Mouse (Mus musculus) naive thymus-derived CD4-positive, alpha-beta T cell, adult 2 months (primary cell): ENCODE measurements at regions not wholly inside any gene's neighbourhood (a gene's known extent, or its start where the extent isn't known, plus 50 kb on each side); places are given as distances from the start of the nearest gene placed in this dataset.

ENCODE experiments used
- DNase-seq: peaks from one replicate; pipeline ENCODE4 v3.0.0-alpha.2; 2011; ENCODE audit warnings: low read depth

- peak; percentile 65 for DNase-seq
Measured at GRCm38 (mm10) chr15:97501420-97501819, 204.2 kb downstream of the Rpap3 start.

- no peak for DNase-seq
Measured at GRCm38 (mm10) chr15:97499821-97500385, 205.7 kb downstream of the Rpap3 start.

- DNase-seq: no peak
Measured at GRCm38 (mm10) chr15:97499240-97499639, 206.4 kb downstream of the Rpap3 start.

GRCm38 (mm10) chr15:97498375-97498774, 207.2 kb downstream of the Rpap3 start:
- DNase-seq: peak; percentile 83

GRCm38 (mm10) chr15:97496026-97496425, 209.6 kb downstream of the Rpap3 start:
- peak; percentile 13 for DNase-seq

- no peak for DNase-seq
Measured at GRCm38 (mm10) chr15:97493340-97493739, 212.3 kb downstream of the Rpap3 start.

GRCm38 (mm10) chr15:97491796-97492195, 213.8 kb downstream of the Rpap3 start:
- no peak for DNase-seq

- no peak for DNase-seq
Measured at GRCm38 (mm10) chr15:97487425-97487824, 218.2 kb downstream of the Rpap3 start.

- peak; percentile 36 for DNase-seq
Measured at GRCm38 (mm10) chr15:97471986-97472779, 225.1 kb upstream of the Amigo2 start.

GRCm38 (mm10) chr15:97471476-97471875, 224.4 kb upstream of the Amigo2 start:
- DNase-seq: peak; percentile 59

GRCm38 (mm10) chr15:97469684-97470344, 222.7 kb upstream of the Amigo2 start:
- DNase-seq: peak; percentile 94

- peak; percentile 92 for DNase-seq
Measured at GRCm38 (mm10) chr15:97468732-97469683, 221.9 kb upstream of the Amigo2 start.

- DNase-seq: peak; percentile 68
Measured at GRCm38 (mm10) chr15:97467781-97468485, 220.8 kb upstream of the Amigo2 start.

GRCm38 (mm10) chr15:97466906-97467465, 219.9 kb upstream of the Amigo2 start:
- peak; percentile 35 for DNase-seq

GRCm38 (mm10) chr15:97466110-97466509, 219.0 kb upstream of the Amigo2 start:
- DNase-seq: peak; percentile 72

- peak; percentile 47 for DNase-seq
Measured at GRCm38 (mm10) chr15:97465366-97465765, 218.3 kb upstream of the Amigo2 start.

GRCm38 (mm10) chr15:97464737-97465136, 217.7 kb upstream of the Amigo2 start:
- DNase-seq: peak; percentile 38

GRCm38 (mm10) chr15:97462587-97462986, 215.5 kb upstream of the Amigo2 start:
- DNase-seq: no peak

- no peak for DNase-seq
Measured at GRCm38 (mm10) chr15:97462006-97462405, 214.9 kb upstream of the Amigo2 start.

GRCm38 (mm10) chr15:97461060-97461459, 214.0 kb upstream of the Amigo2 start:
- DNase-seq: no peak

- no peak for DNase-seq
Measured at GRCm38 (mm10) chr15:97460360-97460719, 213.3 kb upstream of the Amigo2 start.
